Mouse (Mus musculus): ENCODE results near the gene Sae1. TPM values are rescaled to one million over a fixed set of nuclear protein-coding genes. Genes with fewer than 3 reads are reported as not detected.
"Not testable (repeated sequence)": the region's sequence is repeated elsewhere in the genome, so short reads cannot be mapped to it uniquely, and the experiment has no call there.

Gene Sae1
- total and polyA plus RNA-seq, 2 experiments from 2014 or later: 41.7 to 101 TPM

DNA sequence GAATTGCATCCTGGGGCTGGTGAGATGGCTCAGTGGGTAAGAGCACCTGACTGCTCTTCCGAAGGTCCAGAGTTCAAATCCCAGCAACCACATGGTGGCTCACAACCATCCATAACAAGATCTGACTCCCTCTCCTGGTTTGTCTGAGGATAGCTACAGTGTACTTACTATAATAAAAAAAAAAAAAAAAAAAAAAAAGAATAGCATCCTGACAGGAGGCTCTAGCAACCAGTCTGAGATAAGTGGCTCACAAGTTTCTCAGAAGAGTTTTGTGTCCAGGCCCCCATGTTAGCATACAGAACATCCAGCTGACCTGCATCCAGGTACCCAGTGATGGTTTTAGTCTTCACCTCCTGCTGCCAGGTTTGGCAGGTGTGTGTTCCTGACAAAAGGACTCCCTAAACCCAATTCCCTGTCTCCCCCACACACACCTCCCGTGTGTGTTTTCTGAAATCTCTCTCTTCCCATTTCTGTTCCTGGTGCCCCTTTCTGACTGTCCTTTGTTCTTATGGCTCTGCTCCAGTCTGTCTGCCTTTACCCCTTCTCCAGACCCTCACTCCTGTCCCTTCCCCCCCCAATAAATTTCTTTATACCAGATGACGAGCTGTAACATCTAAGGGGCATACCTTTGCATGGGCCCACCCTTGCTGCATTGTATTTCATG lies 10.9 kb upstream of the Sae1 start:
- Histone ChIP-seq H3K9me3 (replicated peaks; ENCODE audit: control insufficient read depth, low read length) (no peaks in the 10 kb centered on the region), H3K27me3 (ENCODE audit: control insufficient read depth, insufficient read depth, low read length) (no peaks in the 10 kb centered on the region), H3K36me3 (replicated peaks; ENCODE audit: control insufficient read depth, insufficient read depth, low read length) (no peaks in the 10 kb centered on the region), H3K4me1 (ENCODE audit: control insufficient read depth, insufficient read depth) (peaks cover 7% of the 10 kb centered on the region), H3K27ac (ENCODE audit: low read depth) (peak overlapping the region; percentile 100), H3K9ac (replicated peaks; ENCODE audit: low read depth, low read length) (peak overlapping the region; percentile 99; the same call in 1 of the 2 replicates), H3K4me2 (ENCODE audit: low read depth, low read length) (peak overlapping the region; percentile 94), H3K4me3 (ENCODE audit: low read depth, low read length) (peak overlapping the region; percentile 92; the same call in 1 of the 2 replicates)
- DNase-seq (ENCODE audit: low spot score) (no peak), ATAC-seq (ENCODE audit: insufficient read depth, low read depth) (no peak)
- WGBS: 41% methylated on average over 3 of the region's 3 CpGs
- no peak for TF ChIP-seq CTCF (IDR thresholded peaks at IDR 0.05; ENCODE audit: low read depth)
- no peak for TF ChIP-seq EP300 (IDR thresholded peaks at IDR 0.05; ENCODE audit: low read depth)

DNA sequence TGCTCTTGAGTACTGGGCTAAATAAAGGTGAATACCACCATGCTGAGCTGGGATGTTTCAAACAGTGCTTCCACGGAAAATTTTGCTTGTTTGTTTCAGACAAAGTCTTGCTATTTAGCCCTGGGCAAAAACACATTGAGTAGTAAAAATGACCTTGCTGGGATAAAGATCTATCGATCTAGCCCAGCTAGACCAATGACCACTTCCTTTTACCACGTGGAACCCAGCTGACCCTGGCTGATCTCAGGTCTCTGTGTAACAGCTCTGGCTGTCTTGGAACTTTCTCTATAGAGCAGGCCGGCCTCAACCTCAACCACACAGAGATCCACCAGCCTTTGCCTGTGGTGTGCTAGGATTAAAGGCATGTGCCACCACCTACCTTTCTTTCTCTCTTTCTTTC lies 9.9 kb upstream of the Sae1 start:
- no peak overlapping the region for H3K4me3 ChIP-seq (ENCODE audit: low read depth, low read length)
- H3K9ac ChIP-seq (replicated peaks; ENCODE audit: low read depth, low read length): no peak overlapping the region
- no peaks in the 10 kb centered on the region for H3K9me3 ChIP-seq (replicated peaks; ENCODE audit: control insufficient read depth, low read length)
- no peaks in the 10 kb centered on the region for H3K27me3 ChIP-seq (ENCODE audit: control insufficient read depth, insufficient read depth, low read length)
- TF ChIP-seq EP300 (IDR thresholded peaks at IDR 0.05; ENCODE audit: low read depth) (no peak), CTCF (IDR thresholded peaks at IDR 0.05; ENCODE audit: low read depth) (no peak)
- ATAC-seq (ENCODE audit: insufficient read depth, low read depth) (no peak), DNase-seq (ENCODE audit: low spot score) (no peak)
- H3K27ac ChIP-seq (ENCODE audit: low read depth): no peak overlapping the region
- H3K4me1 ChIP-seq (ENCODE audit: control insufficient read depth, insufficient read depth): no peaks in the 10 kb centered on the region
- no peaks in the 10 kb centered on the region for H3K36me3 ChIP-seq (replicated peaks; ENCODE audit: control insufficient read depth, insufficient read depth, low read length)
- H3K4me2 ChIP-seq (ENCODE audit: low read depth, low read length): no peak overlapping the region
- 72% methylated on average over 4 of the region's 4 CpGs for WGBS

DNA sequence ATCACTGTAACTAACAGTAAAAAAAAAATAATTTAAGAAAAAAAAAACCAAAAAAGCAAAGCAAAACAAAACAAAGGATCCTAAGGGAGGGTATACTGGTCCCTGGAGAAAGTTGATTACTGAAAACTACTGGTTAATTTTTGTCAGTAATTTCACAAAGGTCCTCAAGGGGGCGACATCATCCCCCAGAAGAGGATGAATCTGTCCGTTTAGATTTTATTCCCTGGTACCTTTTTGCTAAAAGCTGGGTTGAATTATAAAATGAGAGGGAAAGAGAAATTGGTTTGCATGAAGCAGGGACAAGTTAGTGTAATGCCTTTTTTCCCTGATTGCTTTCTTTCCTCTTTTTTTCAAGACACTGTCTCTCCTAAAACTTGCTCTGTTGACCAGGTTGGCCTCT lies 8.3 kb upstream of the Sae1 start:
- peak; percentile 62 for DNase-seq (ENCODE audit: low spot score)
- Histone ChIP-seq H3K27ac (ENCODE audit: low read depth) (no peak overlapping the region), H3K4me2 (ENCODE audit: low read depth, low read length) (no peak overlapping the region), H3K27me3 (ENCODE audit: control insufficient read depth, insufficient read depth, low read length) (no peaks in the 10 kb centered on the region), H3K4me1 (ENCODE audit: control insufficient read depth, insufficient read depth) (no peaks in the 10 kb centered on the region), H3K36me3 (replicated peaks; ENCODE audit: control insufficient read depth, insufficient read depth, low read length) (no peaks in the 10 kb centered on the region), H3K9ac (replicated peaks; ENCODE audit: low read depth, low read length) (no peak overlapping the region), H3K9me3 (replicated peaks; ENCODE audit: control insufficient read depth, low read length) (no peaks in the 10 kb centered on the region), H3K4me3 (ENCODE audit: low read depth, low read length) (no peak overlapping the region)
- no peak for ATAC-seq (ENCODE audit: insufficient read depth, low read depth)
- TF ChIP-seq EP300 (IDR thresholded peaks at IDR 0.05; ENCODE audit: low read depth) (no peak), CTCF (IDR thresholded peaks at IDR 0.05; ENCODE audit: low read depth) (peak; percentile 72)
- 2% methylated on average over 2 of the region's 2 CpGs for WGBS

DNA sequence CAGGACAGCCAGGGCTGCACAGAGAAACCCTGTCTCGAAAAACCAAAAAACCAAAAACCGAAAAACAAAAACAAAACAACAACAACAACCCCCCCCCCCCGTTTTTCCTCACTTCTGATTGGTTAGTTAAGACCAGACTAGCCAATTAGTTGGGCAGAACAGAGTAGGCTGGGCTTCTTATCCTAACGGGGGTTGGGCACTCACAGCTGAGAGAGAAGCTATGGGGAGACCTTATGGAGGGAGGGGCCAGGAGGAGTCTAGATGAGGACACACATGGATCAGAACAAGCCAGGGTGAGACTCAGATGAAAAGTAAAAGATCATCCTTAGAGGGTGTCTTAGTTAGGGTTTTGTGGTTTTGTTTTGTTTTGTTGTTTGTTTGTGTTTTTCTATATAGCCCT lies 5.3 kb upstream of the Sae1 start:
- ATAC-seq (ENCODE audit: insufficient read depth, low read depth): no peak

DNA sequence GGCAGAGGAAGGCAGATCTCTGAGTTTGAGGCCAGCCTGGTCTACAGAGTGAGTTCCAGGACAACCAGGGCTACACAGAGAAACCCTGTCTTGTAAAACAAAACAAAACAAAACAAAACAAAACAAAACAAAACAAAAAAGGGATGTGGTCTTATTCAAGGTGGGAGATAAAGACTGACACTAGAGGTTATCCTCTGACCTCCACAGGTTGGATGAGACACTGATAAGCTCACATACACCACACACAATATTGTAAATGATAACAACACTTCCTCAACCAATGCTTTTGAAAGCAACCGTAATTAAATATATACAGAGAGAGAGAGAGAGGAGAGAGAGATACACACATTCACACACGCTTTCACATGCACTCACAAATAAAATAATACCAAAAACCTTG lies 2.3 kb upstream of the Sae1 start:
- H3K36me3 ChIP-seq (replicated peaks; ENCODE audit: control insufficient read depth, insufficient read depth, low read length); H3K27me3 ChIP-seq (ENCODE audit: control insufficient read depth, insufficient read depth, low read length); ATAC-seq (ENCODE audit: insufficient read depth, low read depth); H3K4me2 ChIP-seq (ENCODE audit: low read depth, low read length); DNase-seq (ENCODE audit: low spot score); H3K4me3 ChIP-seq (ENCODE audit: low read depth, low read length); H3K9ac ChIP-seq (replicated peaks; ENCODE audit: low read depth, low read length); H3K27ac ChIP-seq (ENCODE audit: low read depth); H3K4me1 ChIP-seq (ENCODE audit: control insufficient read depth, insufficient read depth); H3K9me3 ChIP-seq (replicated peaks; ENCODE audit: control insufficient read depth, low read length): not testable (repeated sequence)
- WGBS: 53% methylated on average over 2 of the region's 2 CpGs

More for the DNA sequence above, 5.3 kb upstream of the Sae1 start:
- no peaks in the 10 kb centered on the region for H3K9me3 ChIP-seq (replicated peaks; ENCODE audit: control insufficient read depth, low read length)
- no peaks in the 10 kb centered on the region for H3K36me3 ChIP-seq (replicated peaks; ENCODE audit: control insufficient read depth, insufficient read depth, low read length)
- H3K4me1 ChIP-seq (ENCODE audit: control insufficient read depth, insufficient read depth): no peaks in the 10 kb centered on the region
- no peak overlapping the region for H3K4me2 ChIP-seq (ENCODE audit: low read depth, low read length)
- WGBS: 38% methylated on average over 4 of the region's 4 CpGs
- no peak for DNase-seq (ENCODE audit: low spot score)
- H3K4me3 ChIP-seq (ENCODE audit: low read depth, low read length): no peak overlapping the region
- no peaks in the 10 kb centered on the region for H3K27me3 ChIP-seq (ENCODE audit: control insufficient read depth, insufficient read depth, low read length)
- TF ChIP-seq EP300 (IDR thresholded peaks at IDR 0.05; ENCODE audit: low read depth): no peak
- no peak for TF ChIP-seq CTCF (IDR thresholded peaks at IDR 0.05; ENCODE audit: low read depth)
- H3K9ac ChIP-seq (replicated peaks; ENCODE audit: low read depth, low read length): no peak overlapping the region
- H3K27ac ChIP-seq (ENCODE audit: low read depth): no peak overlapping the region

DNA sequence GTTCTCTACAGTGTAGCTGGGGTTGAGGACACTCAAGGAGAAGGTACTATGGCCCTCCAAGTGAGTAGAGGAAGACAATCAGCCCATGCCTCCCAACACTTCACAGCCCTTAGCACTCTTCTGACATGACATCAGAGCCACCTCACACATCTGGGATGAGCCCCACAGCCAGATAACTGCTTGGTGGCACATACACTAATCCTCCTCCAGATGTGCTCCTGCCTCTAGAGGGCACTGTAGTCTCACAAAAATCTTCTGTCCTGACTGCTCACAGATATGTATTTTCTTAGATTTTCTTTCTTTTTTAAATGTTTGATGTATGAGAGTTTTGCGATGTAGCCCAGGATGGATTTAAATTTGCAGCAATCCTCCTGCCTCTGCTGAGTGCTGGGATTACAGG lies 11.1 kb downstream of the Sae1 start:
- ATAC-seq (ENCODE audit: insufficient read depth, low read depth): 0 out of 2 replicates have a peak, but pooled peaks have one; percentile 53
- H3K36me3 ChIP-seq (replicated peaks; ENCODE audit: control insufficient read depth, insufficient read depth, low read length): peaks cover 50% of the 10 kb centered on the region
- WGBS: 100% methylated on average over 1 of the region's 1 CpGs

More for the DNA sequence above, 11.1 kb downstream of the Sae1 start:
- peak; percentile 43 for DNase-seq (ENCODE audit: low spot score)
- TF ChIP-seq EP300 (IDR thresholded peaks at IDR 0.05; ENCODE audit: low read depth) (no peak), CTCF (IDR thresholded peaks at IDR 0.05; ENCODE audit: low read depth) (peak; percentile 54)
- Histone ChIP-seq H3K4me2 (ENCODE audit: low read depth, low read length) (no peak overlapping the region), H3K27ac (ENCODE audit: low read depth) (no peak overlapping the region), H3K4me3 (ENCODE audit: low read depth, low read length) (no peak overlapping the region), H3K4me1 (ENCODE audit: control insufficient read depth, insufficient read depth) (no peaks in the 10 kb centered on the region), H3K9ac (replicated peaks; ENCODE audit: low read depth, low read length) (no peak overlapping the region), H3K27me3 (ENCODE audit: control insufficient read depth, insufficient read depth, low read length) (no peaks in the 10 kb centered on the region), H3K9me3 (replicated peaks; ENCODE audit: control insufficient read depth, low read length) (no peaks in the 10 kb centered on the region)
